Comparison of ENCODE assay signal across 13 mouse cellular contexts in the genomic region with DNA sequence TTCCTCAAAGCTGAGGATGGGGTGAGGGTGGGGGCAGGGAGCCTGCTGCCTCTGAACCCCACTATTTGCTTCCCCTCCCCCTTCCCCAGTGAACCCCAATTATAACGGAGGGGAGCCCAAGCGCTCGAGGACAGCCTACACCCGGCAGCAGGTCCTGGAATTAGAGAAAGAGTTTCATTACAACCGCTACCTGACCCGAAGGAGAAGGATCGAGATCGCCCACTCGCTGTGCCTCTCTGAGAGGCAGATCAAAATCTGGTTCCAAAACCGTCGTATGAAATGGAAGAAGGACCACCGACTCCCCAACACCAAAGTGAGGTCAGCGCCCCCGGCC. TPM values are rescaled to one million over a fixed set of nuclear protein-coding genes. Genes with fewer than 3 reads are reported as not detected.
DNase-seq lines count a peak whose midpoint lies in the region; ATAC-seq and TF ChIP-seq lines count a peak whose summit lies in the region.
"Had no signal": no experiment of that assay in that cellular context is flagged by ENCODE, and none has a peak within 500 bp of the region (broad histone marks: within the 10 kb centered on the region; RNA-seq: fewer than 3 reads in every experiment).

No protein-coding gene starts in this region.

- peak overlapping the region; percentile 50; the same call in 1 of the 2 replicates for H3K9ac ChIP-seq in limb, embryonic 11.5 days (ENCODE audit: low read length)
- peak overlapping the region; percentile 81 for H3K9ac ChIP-seq in stomach, postnatal 0 days (ENCODE audit: low read length)
- H3K9ac ChIP-seq: embryonic facial prominence, embryonic 12.5 days had no signal

- H3K27me3 ChIP-seq in heart, embryonic 10.5 days (ENCODE audit: insufficient read depth, poor library complexity, severe bottlenecking): peaks cover 99% of the 10 kb centered on the region
- peaks cover 4% of the 10 kb centered on the region for H3K27me3 ChIP-seq in testis, adult 2 months (ENCODE audit: control insufficient read depth, insufficient read depth, low read length)
- H3K27me3 ChIP-seq in limb, embryonic 11.5 days (ENCODE audit: control insufficient read depth, insufficient read depth, low read length): peaks cover 82% of the 10 kb centered on the region
- H3K27me3 ChIP-seq in stomach, postnatal 0 days (ENCODE audit: control insufficient read depth, insufficient read depth, low read length): no peaks in the 10 kb centered on the region

- no peak for TF ChIP-seq EP300 in stomach, postnatal 0 days (optimal IDR thresholded peaks at IDR 0.05)

- no peak for TF ChIP-seq POLR2A in testis, adult 2 months (IDR thresholded peaks at IDR 0.05; ENCODE audit: control insufficient read depth, low read depth, low read length)

- peak overlapping the region; percentile 60 for H3K4me2 ChIP-seq in limb, embryonic 11.5 days (ENCODE audit: low read depth, severe bottlenecking)
- H3K4me2 ChIP-seq in stomach, postnatal 0 days (replicated peaks; ENCODE audit: low read depth): peak overlapping the region; percentile 68

- no peaks in the 10 kb centered on the region for H3K36me3 ChIP-seq in heart, embryonic 10.5 days
- H3K36me3 ChIP-seq in testis, adult 2 months (ENCODE audit: control insufficient read depth, insufficient read depth, low read length): no peaks in the 10 kb centered on the region
- H3K36me3 ChIP-seq in limb, embryonic 11.5 days (ENCODE audit: control insufficient read depth, insufficient read depth, low read length): no peaks in the 10 kb centered on the region
- no peaks in the 10 kb centered on the region for H3K36me3 ChIP-seq in stomach, postnatal 0 days (ENCODE audit: control insufficient read depth, insufficient read depth, low read length)
- H3K36me3 ChIP-seq: embryonic facial prominence, embryonic 12.5 days; midbrain, embryonic 10.5 days had no signal

- intact Hi-C loops in heart, postnatal 10 days (cut with DNase I): no loop called here

- no peak for ATAC-seq in limb, embryonic 11.5 days (ENCODE audit: insufficient number of reproducible peaks, low FRiP score, low TSS enrichment, low read depth)
- no peak for ATAC-seq in stomach, postnatal 0 days (ENCODE audit: low FRiP score, low TSS enrichment)
- ATAC-seq in inflammation-experienced regulatory T-cells, adult 6 months: no peak

- peak overlapping the region; percentile 54 for H3K4me3 ChIP-seq in heart, embryonic 10.5 days
- peak overlapping the region; percentile 4; the same call in 1 of the 2 replicates for H3K4me3 ChIP-seq in testis, adult 2 months (ENCODE audit: control insufficient read depth, low read depth, low read length)
- H3K4me3 ChIP-seq in limb, embryonic 11.5 days (ENCODE audit: low read depth, low read length): peak overlapping the region; percentile 30
- H3K4me3 ChIP-seq in stomach, postnatal 0 days (ENCODE audit: low read depth, low read length): peak overlapping the region; percentile 67
- H3K4me3 ChIP-seq: embryonic facial prominence, embryonic 12.5 days had no signal

- peaks cover 10% of the 10 kb centered on the region for H3K4me1 ChIP-seq in heart, embryonic 10.5 days
- H3K4me1 ChIP-seq in testis, adult 2 months (ENCODE audit: control insufficient read depth, insufficient read depth, low read length): peaks cover 3% of the 10 kb centered on the region
- H3K4me1 ChIP-seq in limb, embryonic 11.5 days (ENCODE audit: control insufficient read depth, insufficient read depth, low read length): peaks cover 40% of the 10 kb centered on the region
- H3K4me1 ChIP-seq in stomach, postnatal 0 days (replicated peaks; ENCODE audit: control insufficient read depth, insufficient read depth): no peaks in the 10 kb centered on the region
- H3K4me1 ChIP-seq: embryonic facial prominence, embryonic 12.5 days had no signal

- no peaks in the 10 kb centered on the region for H3K9me3 ChIP-seq in heart, embryonic 10.5 days
- H3K9me3 ChIP-seq in limb, embryonic 11.5 days (ENCODE audit: control insufficient read depth, low read length): no peaks in the 10 kb centered on the region
- H3K9me3 ChIP-seq in stomach, postnatal 0 days (ENCODE audit: control insufficient read depth, low read length): no peaks in the 10 kb centered on the region
- H3K9me3 ChIP-seq: embryonic facial prominence, embryonic 12.5 days; midbrain, embryonic 10.5 days had no signal

- TF ChIP-seq CTCF in testis, adult 2 months (IDR thresholded peaks at IDR 0.05; ENCODE audit: control insufficient read depth, insufficient read depth, insufficient replicate concordance, low read depth, low read length): no peak
- TF ChIP-seq CTCF in stomach, postnatal 0 days (IDR thresholded peaks at IDR 0.05; ENCODE audit: low read depth): no peak

- 1% methylated on average over 14 of the region's 14 CpGs for WGBS in heart, embryonic 10.5 days
- 2% methylated on average over 14 of the region's 14 CpGs for WGBS in limb, embryonic 11.5 days
- 1% methylated on average over 14 of the region's 14 CpGs for WGBS in stomach, postnatal 0 days

- peak overlapping the region; percentile 62 for H3K27ac ChIP-seq in heart, embryonic 10.5 days
- no peak overlapping the region for H3K27ac ChIP-seq in testis, adult 2 months (ENCODE audit: control insufficient read depth, insufficient read depth, low read depth, low read length)
- no peak overlapping the region for H3K27ac ChIP-seq in limb, embryonic 11.5 days (replicated peaks; ENCODE audit: low read depth, low read length)
- peak overlapping the region; percentile 85 for H3K27ac ChIP-seq in stomach, postnatal 0 days (replicated peaks)
- H3K27ac ChIP-seq: embryonic facial prominence, embryonic 12.5 days; midbrain, embryonic 10.5 days had no signal

- no peak for DNase-seq in heart, embryonic 10.5 days (ENCODE audit: low spot score)
- DNase-seq in heart, postnatal 10 days: no peak
- no peak for DNase-seq in testis, postnatal 14 days (ENCODE audit: low spot score)
- no peak for DNase-seq in limb, embryonic 11.5 days (ENCODE audit: low spot score)
- no peak for DNase-seq in stomach, postnatal 0 days (ENCODE audit: low spot score)
- DNase-seq in spleen, adult 18-20 months: no peak
- DNase-seq: gastrocnemius, postnatal 10 days; kidney, adult 2 months had no signal

RNA-seq across cellular contexts. Expression of a gene that starts 16.8 kb away (rescaled TPM):
- 0.81 and 6.6 TPM in 2 replicates for polyA plus RNA-seq in heart, embryonic 10.5 days (2016; fragmentation: Nextera tagmentation; extraction: Ambion mirVana)
- under 1 TPM in 1 of 2 experiments, not detected in 1; 0.24 TPM for total RNA-seq in heart, postnatal 10 days (2021)
- 0.33 and 0.36 TPM in 2 replicates for polyA plus RNA-seq in testis, adult 2 months (2012; rRNA removed)
- polyA plus RNA-seq in limb, embryonic 11.5 days (2014; fragmentation: Nextera tagmentation; extraction: Ambion mirVana): 5.1 and 6.4 TPM in 2 replicates
- 9.6 and 10.4 TPM in 2 replicates for polyA plus RNA-seq in stomach, postnatal 0 days (2015; fragmentation: Nextera tagmentation; extraction: Ambion mirVana)
- polyA plus RNA-seq in inflammation-experienced regulatory T-cells, adult 6 months (2017; shearing (Covaris generic)): not detected
- total RNA-seq: left cerebral cortex, postnatal 25 days had no signal
- polyA plus RNA-seq: midbrain, embryonic 10.5 days had no signal

RNA-seq across cellular contexts. Expression of a gene that starts 37.5 kb away (rescaled TPM):
- 0.23 and 1.8 TPM in 2 replicates for polyA plus RNA-seq in heart, embryonic 10.5 days (2016; fragmentation: Nextera tagmentation; extraction: Ambion mirVana)
- under 1 TPM in 1 of 2 experiments, not detected in 1; 0.15 TPM for total RNA-seq in heart, postnatal 10 days (2021)
- 1.0 and 1.1 TPM in 2 replicates for polyA plus RNA-seq in testis, adult 2 months (2012; rRNA removed)
- 9.5 and 10.9 TPM in 2 replicates for polyA plus RNA-seq in limb, embryonic 11.5 days (2014; fragmentation: Nextera tagmentation; extraction: Ambion mirVana)
- polyA plus RNA-seq in stomach, postnatal 0 days (2015; fragmentation: Nextera tagmentation; extraction: Ambion mirVana): 3.3 and 4.9 TPM in 2 replicates
- polyA plus RNA-seq in inflammation-experienced regulatory T-cells, adult 6 months (2017; shearing (Covaris generic)): not detected
- total RNA-seq: left cerebral cortex, postnatal 25 days had no signal
- polyA plus RNA-seq: embryonic facial prominence, embryonic 12.5 days; midbrain, embryonic 10.5 days had no signal

RNA-seq across cellular contexts. Expression of a gene that starts 45.1 kb away (rescaled TPM):
- polyA plus RNA-seq in heart, embryonic 10.5 days (2016; fragmentation: Nextera tagmentation; extraction: Ambion mirVana): 0.06 and 1.7 TPM in 2 replicates
- total RNA-seq in heart, postnatal 10 days (2021): not detected
- polyA plus RNA-seq in testis, adult 2 months (2012; rRNA removed): 0.15 and 0.34 TPM in 2 replicates
- polyA plus RNA-seq in limb, embryonic 11.5 days (2014; fragmentation: Nextera tagmentation; extraction: Ambion mirVana): 4.6 and 4.8 TPM in 2 replicates
- polyA plus RNA-seq in stomach, postnatal 0 days (2015; fragmentation: Nextera tagmentation; extraction: Ambion mirVana): 7.1 and 7.3 TPM in 2 replicates
- under 1 TPM in 1 of 3 experiments, not detected in 2; 0.20 TPM for polyA plus RNA-seq in inflammation-experienced regulatory T-cells, adult 6 months (2017; shearing (Covaris generic))
- total RNA-seq: left cerebral cortex, postnatal 25 days had no signal
- polyA plus RNA-seq: embryonic facial prominence, embryonic 12.5 days; midbrain, embryonic 10.5 days had no signal

RNA-seq across cellular contexts. Expression of a gene that starts 59.3 kb away (rescaled TPM):
- polyA plus RNA-seq in heart, embryonic 10.5 days (2016; fragmentation: Nextera tagmentation; extraction: Ambion mirVana): 0.49 TPM in 1 of 2 replicates, not detected in the other
- total RNA-seq in heart, postnatal 10 days (2021): not detected
- 2.1 and 2.6 TPM in 2 replicates for polyA plus RNA-seq in testis, adult 2 months (2012; rRNA removed)
- polyA plus RNA-seq in limb, embryonic 11.5 days (2014; fragmentation: Nextera tagmentation; extraction: Ambion mirVana): 4.4 and 6.1 TPM in 2 replicates
- polyA plus RNA-seq in stomach, postnatal 0 days (2015; fragmentation: Nextera tagmentation; extraction: Ambion mirVana): not detected in 2 replicates
- polyA plus RNA-seq in inflammation-experienced regulatory T-cells, adult 6 months (2017; shearing (Covaris generic)): not detected
- total RNA-seq: left cerebral cortex, postnatal 25 days had no signal
- polyA plus RNA-seq: embryonic facial prominence, embryonic 12.5 days; midbrain, embryonic 10.5 days had no signal

Comparison
In these comparisons a context has a peak if more than half of its experiments do, and no peak if none do; other contexts are left out.
1. H3K27ac ChIP-seq: peak in heart, embryonic 10.5 days (single experiment) and stomach, postnatal 0 days (single experiment); none in testis, adult 2 months (single experiment) and limb, embryonic 11.5 days (single experiment).
2. H3K4me3 ChIP-seq: peak in every context shown above with its lines; median percentile 67 in stomach, postnatal 0 days; 54 in heart, embryonic 10.5 days; 30 in limb, embryonic 11.5 days; 4 in testis, adult 2 months.